Mouse (Mus musculus) intestine, embryonic 15.5 days (tissue): ENCODE results near the gene Paf1. TPM values are rescaled to one million over a fixed set of nuclear protein-coding genes. Genes with fewer than 3 reads are reported as not detected.

ENCODE experiments used
- ATAC-seq: fragments of 200-750 bp; cut with Nextera tagmentation; 2 replicates; pipeline ENCODE4 v1.8.0; 2017; ENCODE audit warnings: moderate TSS enrichment, moderate library complexity
- H3K27ac ChIP-seq: fragments of 300-500 bp; sonication (generic); 2 replicates; pipeline ENCODE4 v1.5.1; 2015; ENCODE audit warnings: mild to moderate bottlenecking, inconsistent platforms
- H3K27me3 ChIP-seq: fragments of 300-500 bp; sonication (generic); replicated peaks from 2 replicates; pipeline ENCODE4 v1.6.1; 2015; ENCODE audit warnings: inconsistent platforms
- H3K36me3 ChIP-seq: fragments of 300-500 bp; sonication (generic); 2 replicates; pipeline ENCODE4 v1.6.1; 2015; ENCODE audit warnings: inconsistent platforms
- H3K4me1 ChIP-seq: fragments of 300-500 bp; sonication (generic); replicated peaks from 2 replicates; pipeline ENCODE4 v1.6.1; 2015; ENCODE audit warnings: inconsistent platforms
- H3K4me2 ChIP-seq: fragments of 300-500 bp; sonication (generic); replicated peaks from 2 replicates; pipeline ENCODE4 v1.6.1; 2015; ENCODE audit warnings: mild to moderate bottlenecking, inconsistent platforms
- H3K4me3 ChIP-seq: fragments of 300-500 bp; sonication (generic); replicated peaks from 2 replicates; pipeline ENCODE4 v1.5.1; 2015; ENCODE audit warnings: inconsistent platforms
- H3K9ac ChIP-seq: fragments of 300-500 bp; sonication (generic); 2 replicates; pipeline ENCODE4 v1.6.1; 2015; ENCODE audit warnings: inconsistent platforms
- H3K9me3 ChIP-seq: fragments of 300-500 bp; sonication (generic); 2 replicates; pipeline ENCODE4 v1.6.1; 2016; ENCODE audit warnings: inconsistent platforms
- WGBS: fragments of 180-500 bp; shearing (Covaris S2); methylation state at CpG from one replicate; pipeline ENCODE4 v1.1.7; 2015; 5-methylcytosine and 5-hydroxymethylcytosine counted together
- polyA plus RNA-seq: library from polyadenylated mRNA; unstranded; fragments of >200 nt; fragmentation: Nextera tagmentation; extraction: Ambion mirVana; gene quantifications from 2 replicates; pipeline ENCODE4 v1.2.1, GENCODE M21; 2015

Paf1 gene
- polyA plus RNA-seq, 1 experiment from 2014 or later = 78.9 TPM

DNA sequence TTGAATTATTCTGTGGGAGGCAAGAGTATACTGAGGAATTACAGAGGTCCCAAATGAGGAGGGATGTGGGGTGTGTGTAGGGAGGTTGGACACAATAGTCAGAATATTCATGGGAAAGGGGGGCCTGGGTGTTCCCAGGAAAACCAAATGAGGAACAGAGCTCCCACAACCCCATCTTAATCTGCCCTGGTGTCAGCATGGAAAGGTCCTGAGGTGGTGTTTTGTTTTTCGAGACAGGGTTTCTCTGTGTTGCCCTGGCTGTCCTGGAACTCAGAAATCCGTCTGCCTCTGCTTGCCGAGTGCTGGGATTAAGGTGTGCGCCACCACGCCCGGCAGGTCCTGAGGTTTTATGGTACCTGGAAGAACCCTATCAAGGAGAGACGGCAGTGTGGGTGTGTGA lies 34.3 kb upstream of the Paf1 start:
- no peak overlapping the region for H3K4me3 ChIP-seq
- H3K36me3 ChIP-seq = peaks cover 35% of the 10 kb centered on the region
- no peaks in the 10 kb centered on the region for H3K27me3 ChIP-seq
- WGBS = 44% methylated on average over 7 of the region's 7 CpGs
- H3K9ac ChIP-seq = no peak overlapping the region; the same call in 1 of the 2 replicates
- H3K9me3 ChIP-seq = no peaks in the 10 kb centered on the region
- H3K4me1 ChIP-seq = peaks cover 27% of the 10 kb centered on the region
- no peak for ATAC-seq
- H3K4me2 ChIP-seq = no peak overlapping the region
- peak overlapping the region; percentile 74; the same call in 1 of the 2 replicates for H3K27ac ChIP-seq

DNA sequence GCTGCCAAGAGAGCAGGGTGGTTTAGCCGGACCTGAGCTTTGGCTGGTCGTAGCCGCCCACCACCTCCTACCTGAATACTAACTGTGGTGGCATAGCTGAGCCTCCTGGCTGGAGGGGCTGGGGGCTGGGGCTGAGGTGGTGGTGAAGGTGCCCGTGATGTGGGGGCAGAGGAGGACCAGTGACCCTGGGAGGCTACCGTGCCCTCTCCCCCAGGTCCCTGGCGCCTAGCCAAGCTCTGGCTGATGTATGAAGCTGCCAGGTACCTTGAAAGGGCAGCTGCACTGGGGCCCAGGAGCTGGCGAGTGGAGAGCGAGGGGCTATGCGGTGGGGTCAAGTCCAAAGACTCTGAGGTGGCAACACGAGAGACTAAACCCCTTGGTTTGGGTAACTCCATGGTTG lies 32.9 kb upstream of the Paf1 start:
- H3K27ac ChIP-seq = no peak overlapping the region
- H3K27me3 ChIP-seq = no peaks in the 10 kb centered on the region
- H3K4me2 ChIP-seq = no peak overlapping the region
- H3K9ac ChIP-seq = no peak overlapping the region
- H3K9me3 ChIP-seq = no peaks in the 10 kb centered on the region
- no peak overlapping the region for H3K4me3 ChIP-seq
- WGBS = 87% methylated on average over 10 of the region's 10 CpGs
- H3K36me3 ChIP-seq = peaks cover 37% of the 10 kb centered on the region
- peaks cover 27% of the 10 kb centered on the region for H3K4me1 ChIP-seq
- ATAC-seq = no peak

- ATAC-seq = no peak
- H3K27me3 ChIP-seq = no peaks in the 10 kb centered on the region
- H3K4me2 ChIP-seq = no peak overlapping the region
- 90% methylated on average over 6 of the region's 6 CpGs for WGBS
- H3K36me3 ChIP-seq = peaks cover 42% of the 10 kb centered on the region
- H3K4me3 ChIP-seq = no peak overlapping the region
- H3K4me1 ChIP-seq = peaks cover 27% of the 10 kb centered on the region
- no peak overlapping the region for H3K27ac ChIP-seq
- H3K9me3 ChIP-seq = no peaks in the 10 kb centered on the region
- H3K9ac ChIP-seq = no peak overlapping the region
Observed at GRCm38 (mm10) chr7:28360291-28360690, 32.5 kb upstream of the Paf1 start.

GRCm38 (mm10) chr7:28361647-28362341 lies 31.0 kb upstream of the Paf1 start:
- Histone ChIP-seq H3K27me3 (no peaks in the 10 kb centered on the region), H3K4me1 (peaks cover 24% of the 10 kb centered on the region), H3K9ac (no peak overlapping the region), H3K27ac (no peak overlapping the region), H3K9me3 (no peaks in the 10 kb centered on the region), H3K4me2 (no peak overlapping the region), H3K36me3 (peaks cover 49% of the 10 kb centered on the region), H3K4me3 (no peak overlapping the region)
- no peak for ATAC-seq
- WGBS = 95% methylated on average over 20 of the region's 20 CpGs

GRCm38 (mm10) chr7:28362441-28363060 lies 30.2 kb upstream of the Paf1 start:
- Histone ChIP-seq H3K27ac (no peak overlapping the region), H3K4me3 (no peak overlapping the region), H3K9me3 (no peaks in the 10 kb centered on the region), H3K36me3 (peaks cover 52% of the 10 kb centered on the region), H3K9ac (no peak overlapping the region; the same call in 1 of the 2 replicates), H3K27me3 (no peaks in the 10 kb centered on the region), H3K4me1 (peaks cover 17% of the 10 kb centered on the region), H3K4me2 (no peak overlapping the region)
- ATAC-seq = no peak
- 83% methylated on average over 16 of the region's 16 CpGs for WGBS

DNA sequence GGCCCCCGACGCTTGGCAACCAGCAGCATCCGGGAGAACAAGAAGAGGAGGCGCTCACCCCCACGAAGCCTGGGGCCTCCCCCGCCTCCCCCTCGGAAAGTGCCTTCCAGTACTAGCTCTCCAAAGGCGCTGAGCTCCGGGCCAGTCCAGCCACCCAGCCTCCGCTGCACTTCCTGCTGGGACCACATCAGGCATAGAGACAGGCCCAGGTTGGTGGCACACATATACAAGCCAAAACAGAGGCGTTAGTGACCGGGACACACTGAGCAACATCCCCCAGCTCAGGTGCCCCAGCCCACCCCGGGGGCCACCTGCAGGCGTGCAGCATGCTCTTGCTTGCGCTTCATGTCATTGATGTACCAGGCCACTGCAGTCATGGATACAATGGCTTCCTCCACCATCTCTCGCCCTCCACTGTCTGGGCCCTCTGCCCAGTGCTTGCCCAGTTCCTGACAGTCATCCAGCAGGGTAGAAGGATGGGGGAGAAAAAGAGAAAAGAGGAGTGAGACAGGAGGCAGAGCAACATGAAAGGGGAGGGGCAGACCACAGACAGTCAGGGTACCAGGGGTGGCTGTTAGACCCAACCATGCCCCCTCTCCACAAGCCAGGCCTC lies 25.0 kb upstream of the Paf1 start:
- ATAC-seq = no peak
- peaks cover 42% of the 10 kb centered on the region for H3K36me3 ChIP-seq
- no peak overlapping the region for H3K4me2 ChIP-seq
- peaks cover 26% of the 10 kb centered on the region for H3K4me1 ChIP-seq
- no peak overlapping the region for H3K9ac ChIP-seq
- WGBS = 93% methylated on average over 16 of the region's 16 CpGs
- H3K27ac ChIP-seq = no peak overlapping the region
- H3K27me3 ChIP-seq = no peaks in the 10 kb centered on the region
- H3K4me3 ChIP-seq = no peak overlapping the region
- no peaks in the 10 kb centered on the region for H3K9me3 ChIP-seq

DNA sequence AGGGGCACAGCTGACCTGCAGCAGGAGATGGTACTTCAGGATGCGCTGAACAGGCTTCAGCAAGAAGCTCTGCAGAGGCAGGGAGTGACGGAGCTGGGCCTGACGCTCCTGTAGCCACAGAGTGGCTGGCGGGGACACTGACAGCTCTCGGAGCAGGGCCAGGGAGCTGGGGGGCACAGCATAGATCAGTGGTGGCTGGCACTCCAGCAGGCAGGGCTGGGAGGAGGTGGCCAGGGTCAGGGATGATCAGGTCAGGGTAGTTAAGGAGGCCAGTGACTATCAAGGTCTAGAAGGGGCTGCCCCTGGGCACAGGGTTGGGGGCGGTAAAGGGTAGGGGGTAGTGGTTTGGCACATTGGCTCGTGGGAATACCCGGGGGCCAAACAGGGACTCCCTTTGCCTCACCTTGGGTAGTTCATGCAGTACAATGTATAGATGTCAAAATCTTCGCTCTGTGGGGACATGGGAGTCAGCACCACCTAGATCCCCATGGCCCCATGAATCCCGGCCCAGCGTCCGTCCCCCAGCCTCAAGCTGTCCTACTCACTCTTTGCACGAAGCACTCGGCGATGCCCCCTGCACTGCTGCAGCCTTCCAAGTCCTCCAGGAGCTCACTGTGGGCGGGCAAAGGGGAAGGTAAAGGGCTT lies 24.4 kb upstream of the Paf1 start:
- no peaks in the 10 kb centered on the region for H3K27me3 ChIP-seq
- no peak overlapping the region for H3K9ac ChIP-seq
- ATAC-seq = no peak
- H3K9me3 ChIP-seq = no peaks in the 10 kb centered on the region
- WGBS = 92% methylated on average over 16 of the region's 16 CpGs
- H3K36me3 ChIP-seq = peaks cover 40% of the 10 kb centered on the region
- H3K4me3 ChIP-seq = no peak overlapping the region
- H3K4me2 ChIP-seq = no peak overlapping the region
- H3K4me1 ChIP-seq = peaks cover 26% of the 10 kb centered on the region
- no peak overlapping the region for H3K27ac ChIP-seq

GRCm38 (mm10) chr7:28370051-28370450 lies 22.7 kb upstream of the Paf1 start:
- no peak for ATAC-seq
- Histone ChIP-seq H3K9ac (peak overlapping the region; percentile 90), H3K9me3 (no peaks in the 10 kb centered on the region), H3K4me2 (peak overlapping the region; percentile 81), H3K36me3 (peaks cover 28% of the 10 kb centered on the region), H3K27me3 (no peaks in the 10 kb centered on the region), H3K4me3 (peak overlapping the region; percentile 77), H3K27ac (no peak overlapping the region), H3K4me1 (peaks cover 32% of the 10 kb centered on the region)
- 92% methylated on average over 14 of the region's 14 CpGs for WGBS

- Histone ChIP-seq H3K4me2 (peak overlapping the region; percentile 81), H3K27ac (peak overlapping the region; percentile 94), H3K4me1 (peaks cover 35% of the 10 kb centered on the region), H3K36me3 (peaks cover 25% of the 10 kb centered on the region), H3K9ac (peak overlapping the region; percentile 90), H3K4me3 (peak overlapping the region; percentile 77), H3K27me3 (no peaks in the 10 kb centered on the region), H3K9me3 (no peaks in the 10 kb centered on the region)
- 4% methylated on average over 11 of the region's 11 CpGs for WGBS
- no peak for ATAC-seq
Observed at GRCm38 (mm10) chr7:28370977-28371513, 21.7 kb upstream of the Paf1 start.

DNA sequence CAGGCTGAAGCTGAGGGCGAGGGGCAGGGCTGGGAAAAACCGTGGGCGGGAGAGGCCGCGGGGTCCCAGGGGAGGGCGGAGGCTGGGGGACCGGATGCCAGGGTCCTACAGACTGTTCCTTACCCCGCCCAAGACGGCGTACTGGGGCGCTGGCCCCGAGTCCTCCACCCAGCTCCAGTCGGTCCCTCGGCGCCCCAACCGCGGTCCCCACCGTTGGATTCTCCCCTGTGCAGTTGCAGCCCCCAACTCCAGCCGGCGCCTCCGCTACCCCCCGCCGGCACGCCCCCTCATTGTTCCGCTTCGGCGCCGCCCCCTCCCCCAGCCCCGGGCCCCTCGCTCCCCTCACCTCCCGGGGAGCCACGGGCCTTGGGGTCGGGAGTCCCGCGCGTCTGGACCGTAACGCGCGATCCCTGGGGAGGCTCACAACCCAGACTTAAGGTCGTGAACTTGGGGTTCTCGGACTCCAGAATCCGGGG lies 21.2 kb upstream of the Paf1 start:
- Histone ChIP-seq H3K4me3 (peak overlapping the region; percentile 77), H3K27ac (peak overlapping the region; percentile 94), H3K36me3 (peaks cover 21% of the 10 kb centered on the region), H3K9ac (peak overlapping the region; percentile 90), H3K9me3 (no peaks in the 10 kb centered on the region), H3K4me2 (peak overlapping the region; percentile 81), H3K4me1 (peaks cover 40% of the 10 kb centered on the region), H3K27me3 (no peaks in the 10 kb centered on the region)
- no peak for ATAC-seq
- under 1% methylated on average over 43 of the region's 43 CpGs for whole genome bisulfite sequencing

- Histone ChIP-seq H3K36me3 (peaks cover 16% of the 10 kb centered on the region), H3K9ac (peak within 1 kb of the TSS; percentile 90), H3K4me2 (peak within 1 kb of the TSS; percentile 81), H3K9me3 (no peaks in the 10 kb centered on the region), H3K4me3 (peak within 1 kb of the TSS; percentile 77), H3K27ac (peak within 1 kb of the TSS; percentile 94), H3K4me1 (peaks cover 47% of the 10 kb centered on the region), H3K27me3 (no peaks in the 10 kb centered on the region)
- peak; percentile 86 for ATAC-seq
- WGBS = under 1% methylated on average over 63 of the region's 66 CpGs
Observed at GRCm38 (mm10) chr7:28372251-28373108, 20.3 kb upstream of the Paf1 start, which contains the start of gene Plekhg2. TSS of gene Plekhg2 (minus strand) at chr7:28372599.
